Mouse (Mus musculus): ENCODE data around the gene C9orf72.

DNA sequence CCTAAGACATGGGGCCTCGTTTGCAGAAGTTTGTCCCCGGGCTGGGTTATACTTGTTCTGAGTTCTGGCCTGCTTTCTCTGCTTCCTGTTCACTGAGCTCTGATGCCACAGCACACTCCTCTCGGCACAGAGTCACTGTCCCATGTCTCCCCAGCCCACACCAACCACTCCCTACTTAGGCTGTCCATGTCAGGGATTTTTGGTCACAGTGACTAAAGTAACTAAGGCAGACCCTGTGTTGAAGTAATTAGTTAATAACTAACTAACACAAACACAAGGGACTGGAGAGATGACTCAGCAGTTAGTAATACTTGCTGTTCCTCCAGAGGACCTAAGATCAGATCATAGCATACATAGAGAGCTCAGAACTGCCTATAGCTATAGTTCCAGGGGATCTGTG is 60.0 kb downstream of the C9orf72 start:
- no peak for TF ChIP-seq CTCF (IDR thresholded peaks at IDR 0.05; ENCODE audit: extremely low read depth, insufficient read length, insufficient replicate concordance, low read depth, low read length)
- TF ChIP-seq POLR2A (IDR thresholded peaks at IDR 0.05; ENCODE audit: low read depth, low read length) = no peak

Measured in small intestine, adult 2 months (tissue).